In genomic region chr2:71873474-71874322, GRCm38 (mm10) we compare ENCODE assay signal across 8 mouse cellular contexts. TPM values are rescaled to one million over a fixed set of nuclear protein-coding genes. Genes with fewer than 3 reads are reported as not detected.
DNase-seq lines count a peak whose midpoint lies in the region; ATAC-seq and TF ChIP-seq lines count a peak whose summit lies in the region.

No protein-coding gene starts in this region.

- TF ChIP-seq POLR2A in olfactory bulb, adult 2 months (IDR thresholded peaks at IDR 0.05; ENCODE audit: insufficient read depth, low read depth, low read length), result no peak

- H3K4me1 ChIP-seq in G1E (ENCODE audit: insufficient read depth, low read depth, low read length), result peaks cover 50% of the 10 kb centered on the region
- H3K4me1 ChIP-seq in liver, embryonic 15.5 days (replicated peaks), result peaks cover 54% of the 10 kb centered on the region
- H3K4me1 ChIP-seq in olfactory bulb, adult 2 months (ENCODE audit: control insufficient read depth, insufficient read depth, low read length), result peaks cover 11% of the 10 kb centered on the region

- DNase-seq in 416B (ENCODE audit: low read depth) (peak; percentile 89), G1E (ENCODE audit: low spot score) (peak; percentile 56)
- DNase-seq in embryo, embryonic 10.5 days (ENCODE audit: low spot score), result peak; percentile 59
- peak; percentile 30 to 34 for DNase-seq in heart, adult 9 months (ENCODE audit: low spot score in 2 of 2)
- peak; percentile 55 to 66 for DNase-seq in kidney, adult 8-10 months
- DNase-seq in natural killer cell, adult 2 months (ENCODE audit: low spot score in 2 of 2), result no peak

- ATAC-seq in G1E (ENCODE audit: extremely low read depth, insufficient number of reproducible peaks, low FRiP score, poor library complexity, severe bottlenecking), result peak; percentile 15; the same call in 1 of the 2 replicates
- peak; percentile 60 for ATAC-seq in liver, embryonic 15.5 days (ENCODE audit: insufficient read depth)

- peak overlapping the region; percentile 91 for H3K27ac ChIP-seq in liver, embryonic 15.5 days (replicated peaks)
- H3K27ac ChIP-seq in olfactory bulb, adult 2 months (ENCODE audit: insufficient read depth, low read depth, low read length), result peak overlapping the region; percentile 73

- peak overlapping the region; percentile 87 for H3K4me3 ChIP-seq in G1E (ENCODE audit: low read depth, low read length)
- H3K4me3 ChIP-seq in liver, embryonic 15.5 days (replicated peaks), result peak overlapping the region; percentile 75
- peak overlapping the region; percentile 69 for H3K4me3 ChIP-seq in olfactory bulb, adult 2 months (ENCODE audit: insufficient read depth, low read depth, low read length)

- under 1% methylated on average over 51 of the region's 51 CpGs for WGBS in liver, embryonic 15.5 days (ENCODE audit: insufficient replicate concordance)
- 4% methylated on average over 51 of the region's 51 CpGs for WGBS in olfactory bulb, adult 2 months

- TF ChIP-seq CTCF in G1E (IDR thresholded peaks at IDR 0.05; ENCODE audit: low read depth, low read length), result no peak
- TF ChIP-seq CTCF in olfactory bulb, adult 2 months (IDR thresholded peaks at IDR 0.05; ENCODE audit: insufficient read depth, low read depth, low read length), result no peak

- H3K4me2 ChIP-seq in liver, embryonic 15.5 days, result peak overlapping the region; percentile 96

- H3K9me3 ChIP-seq in G1E (replicated peaks), result no peaks in the 10 kb centered on the region
- no peaks in the 10 kb centered on the region for H3K9me3 ChIP-seq in liver, embryonic 15.5 days (replicated peaks)

- peak overlapping the region; percentile 87 for H3K9ac ChIP-seq in liver, embryonic 15.5 days

- H3K27me3 ChIP-seq in G1E (ENCODE audit: insufficient read depth, low read length), result no peaks in the 10 kb centered on the region
- H3K27me3 ChIP-seq in liver, embryonic 15.5 days, result no peaks in the 10 kb centered on the region

- peaks cover 20% of the 10 kb centered on the region for H3K36me3 ChIP-seq in G1E (replicated peaks)
- H3K36me3 ChIP-seq in liver, embryonic 15.5 days (replicated peaks), result 0 out of 2 replicates have a peak, but pooled peaks cover 9% of the 10 kb centered on the region

RNA-seq across cellular contexts. Expression of gene Pdk1, which starts 0.7 kb away (rescaled TPM):
- total RNA-seq in G1E (2014; fragmentation: Nextera tagmentation), result 54.4 and 62.8 TPM in 2 replicates
- 124 and 141 TPM in 2 replicates for total RNA-seq in G1E (2017)
- 50.3 and 58.0 TPM in 2 replicates for polyA plus RNA-seq in G1E (2012)
- polyA plus RNA-seq in liver, embryonic 15.5 days (2015; fragmentation: Nextera tagmentation; extraction: Ambion mirVana), result 38.6 and 40.3 TPM in 2 replicates
- polyA plus RNA-seq in olfactory bulb, adult 2 months (2012; ENCODE audit: insufficient read depth, insufficient read length, low replicate concordance, missing spikeins), result not detected in 2 replicates

Comparison
In these comparisons a context has a peak if more than half of its experiments do, and no peak if none do; other contexts are left out.
1. DNase-seq: peak in 416B (single experiment), G1E (single experiment), embryo, embryonic 10.5 days (single experiment), heart, adult 9 months (2 of 2) and kidney, adult 8-10 months (2 of 2); none in natural killer cell, adult 2 months (0 of 2).
2. Peak in every context shown above with its lines, with median percentiles within 50 percentile points of each other: H3K4me3 ChIP-seq.